Mouse (Mus musculus) R1 (cell line): Measurements from ENCODE around the gene Kdm4a.

Source experiments
- DNase-seq: peaks from one replicate; pipeline ENCODE4 v3.0.0-alpha.2; 2018; ENCODE audit warnings: low read depth, low spot score

The Kdm4a gene

DNA sequence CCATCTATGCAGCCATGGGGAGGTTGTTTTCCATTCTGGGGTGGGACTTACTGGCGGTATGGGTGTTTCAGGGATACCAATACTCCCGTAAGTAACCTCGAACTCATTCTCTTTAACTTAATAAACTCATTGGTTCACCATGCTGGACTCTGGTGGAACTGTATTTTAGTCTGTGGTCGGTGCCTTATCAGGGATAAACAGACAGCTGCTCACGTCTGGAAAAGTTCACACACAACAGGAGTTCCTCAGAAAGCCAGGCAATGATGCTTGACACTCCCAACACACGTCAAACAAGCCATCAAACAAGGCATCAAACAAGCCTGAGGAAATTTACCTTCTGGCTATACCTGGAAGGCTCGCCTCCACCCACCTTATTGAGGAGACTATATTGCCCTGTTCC is 64.7 kb downstream of the Kdm4a start:
- no peak for DNase-seq

GRCm38 (mm10) chr4:118112601-118113000 is 67.2 kb downstream of the Kdm4a start:
- DNase-seq: no peak

GRCm38 (mm10) chr4:118109649-118110048 is 70.2 kb downstream of the Kdm4a start:
- DNase-seq: no peak

GRCm38 (mm10) chr4:118108779-118109178 is 71.1 kb downstream of the Kdm4a start:
- DNase-seq: no peak

- no peak for DNase-seq
These were observed 74.4 kb downstream of the Kdm4a start for GRCm38 (mm10) chr4:118105256-118106053.

GRCm38 (mm10) chr4:118103280-118103830 is 76.5 kb downstream of the Kdm4a start:
- no peak for DNase-seq

DNA sequence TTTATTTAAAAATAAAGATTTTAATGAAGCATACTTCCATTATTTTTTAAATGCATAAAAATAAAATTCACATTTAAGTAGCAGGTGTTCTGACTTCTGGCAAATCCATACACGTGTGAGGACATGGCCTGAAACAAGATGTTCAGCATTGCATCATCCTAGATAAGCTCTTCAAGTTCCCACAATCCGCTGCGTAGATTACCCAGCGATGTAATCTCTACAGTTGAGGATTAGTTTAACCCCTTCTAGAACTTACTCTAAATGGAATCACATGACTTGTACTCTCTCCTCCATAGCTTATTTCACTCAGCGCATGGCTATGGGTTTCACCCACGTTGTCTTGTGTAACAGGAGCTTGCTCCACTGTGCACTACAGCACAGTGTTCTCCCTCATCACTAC is 78.3 kb downstream of the Kdm4a start:
- no peak for DNase-seq

- DNase-seq: no peak
These were observed 80.0 kb downstream of the Kdm4a start for GRCm38 (mm10) chr4:118099637-118100364.

DNA sequence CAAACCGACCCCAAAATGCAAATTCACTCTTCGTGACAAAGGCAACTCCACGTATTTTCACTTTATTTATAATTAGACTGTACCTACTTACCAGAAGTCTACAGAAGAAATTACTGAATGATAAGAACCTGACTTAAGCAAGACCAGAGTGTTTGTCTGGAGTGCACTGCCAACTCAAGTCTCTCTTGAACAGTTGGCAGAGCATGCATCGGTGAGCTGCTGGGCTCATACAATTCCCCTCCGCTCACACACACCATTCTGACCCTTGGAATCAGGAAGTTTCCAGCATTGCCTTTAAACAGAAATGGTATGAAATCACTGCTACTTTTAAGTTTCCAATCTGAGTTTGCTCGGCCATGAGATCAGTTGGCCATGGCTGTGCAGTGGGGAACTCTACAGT is 81.3 kb downstream of the Kdm4a start:
- no peak for DNase-seq

DNA sequence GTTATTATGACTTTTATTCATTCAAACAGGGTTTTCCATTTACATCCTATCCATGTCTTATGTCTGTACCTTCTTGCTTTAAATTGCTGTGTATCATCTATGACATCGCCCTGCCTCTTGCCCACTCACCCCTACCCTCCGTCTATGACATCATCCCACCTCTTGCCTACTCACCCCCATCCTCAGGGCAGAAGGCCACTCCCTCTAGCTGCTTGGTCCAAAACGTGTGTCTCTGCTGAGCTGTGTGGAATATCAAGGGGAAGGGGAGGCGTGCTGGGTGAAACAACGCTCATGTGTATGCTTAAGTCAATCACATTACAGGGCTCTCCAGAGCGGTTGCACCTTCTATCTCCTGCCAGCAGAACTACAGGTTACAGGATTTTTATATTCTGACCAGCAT is 83.8 kb downstream of the Kdm4a start:
- no peak for DNase-seq

DNA sequence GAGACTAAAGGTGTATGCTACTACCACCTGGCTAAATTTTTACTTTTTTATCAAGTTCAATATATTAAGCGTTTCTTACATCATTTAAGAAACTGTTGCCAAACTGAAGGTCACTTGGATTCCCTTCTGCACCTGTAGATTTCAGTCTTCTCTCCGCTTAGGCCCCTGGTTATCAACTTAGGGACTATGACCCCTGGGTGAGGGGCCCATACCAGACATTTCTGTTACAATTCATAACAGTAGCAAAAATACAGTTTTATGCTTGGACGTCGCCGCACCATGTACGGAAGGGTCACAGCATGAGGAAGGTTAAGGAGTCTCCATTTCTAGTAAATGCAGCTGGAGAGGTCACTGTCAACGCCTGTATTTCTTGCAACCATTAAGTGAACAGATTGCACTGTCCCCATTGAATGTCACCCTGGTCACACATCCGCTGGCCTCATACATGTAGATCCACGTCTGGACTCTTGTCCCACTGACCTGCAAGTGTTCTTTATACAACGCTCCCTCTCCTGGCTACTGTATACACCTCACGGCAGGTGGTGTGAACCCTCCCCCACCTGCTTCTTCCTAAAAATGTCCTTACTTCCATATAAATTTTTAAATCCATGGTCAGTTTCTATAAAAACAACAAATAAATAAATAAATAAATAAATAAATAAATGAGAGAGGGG is 86.9 kb downstream of the Kdm4a start:
- no peak for DNase-seq

DNA sequence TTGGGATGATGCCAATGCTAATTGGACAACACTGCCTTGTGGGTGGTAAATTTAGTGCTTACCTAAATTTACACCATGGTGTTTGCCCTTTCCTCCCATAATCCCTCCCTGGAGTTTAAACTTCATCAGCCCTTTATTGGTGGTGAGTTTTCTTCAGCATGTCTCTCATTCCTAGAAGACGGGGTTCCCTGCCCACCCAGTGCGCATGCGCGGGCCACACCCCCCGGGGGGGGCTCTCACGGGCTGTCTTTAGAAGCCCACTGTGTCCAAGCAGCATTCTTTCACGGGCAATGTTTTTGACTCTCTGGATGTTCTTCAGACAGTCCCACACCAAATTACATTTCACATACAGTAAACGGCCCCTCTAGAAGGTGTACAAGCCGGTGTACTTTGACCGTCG is 89.4 kb downstream of the Kdm4a start:
- peak; percentile 26 for DNase-seq

GRCm38 (mm10) chr4:118089939-118090338 is 89.9 kb downstream of the Kdm4a start:
- peak; percentile 76 for DNase-seq

GRCm38 (mm10) chr4:118088771-118089170 is 91.1 kb downstream of the Kdm4a start:
- DNase-seq: no peak
